Mouse (Mus musculus) kidney, adult 18-20 months (tissue): ENCODE results near the gene Mamld1.
"Not testable (repeated sequence)": the region's sequence is repeated elsewhere in the genome, so short reads cannot be mapped to it uniquely, and the experiment has no call there.

Experiments
- DNase-seq: peaks from one replicate; pipeline ENCODE4 v3.0.0; 2021

The Mamld1 gene

GRCm38 (mm10) chrX:71049864-71050576 lies at the start of gene Mamld1:
Gene Mamld1, plus strand, starts transcription at chrX:71050256.
- peak; percentile 52 for DNase-seq

- DNase-seq = no peak
These were observed 25.3 kb upstream of the Mamld1 start for GRCm38 (mm10) chrX:71024718-71025117.

DNA sequence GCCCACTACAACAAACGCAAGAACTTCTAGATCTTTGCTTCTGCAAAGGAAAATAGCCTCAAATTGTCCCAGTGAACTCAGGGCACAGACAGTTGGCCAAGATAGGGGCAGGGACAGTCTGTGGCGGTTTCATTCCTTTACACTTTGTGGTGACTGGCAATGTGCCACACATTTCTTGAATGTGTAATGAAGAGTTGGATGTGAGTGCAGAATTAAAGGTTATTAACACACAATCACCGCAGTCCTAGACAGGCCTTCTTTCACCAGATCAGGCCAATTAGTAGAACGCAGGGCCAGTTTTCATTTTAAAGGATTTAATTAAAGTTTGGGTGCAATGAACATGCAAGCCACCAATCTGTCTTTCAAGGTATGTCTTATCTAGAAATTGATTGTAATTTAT lies 22.0 kb upstream of the Mamld1 start:
- no peak for DNase-seq

- not testable (repeated sequence) for DNase-seq
These were observed 21.1 kb upstream of the Mamld1 start for GRCm38 (mm10) chrX:71028976-71029375.

DNA sequence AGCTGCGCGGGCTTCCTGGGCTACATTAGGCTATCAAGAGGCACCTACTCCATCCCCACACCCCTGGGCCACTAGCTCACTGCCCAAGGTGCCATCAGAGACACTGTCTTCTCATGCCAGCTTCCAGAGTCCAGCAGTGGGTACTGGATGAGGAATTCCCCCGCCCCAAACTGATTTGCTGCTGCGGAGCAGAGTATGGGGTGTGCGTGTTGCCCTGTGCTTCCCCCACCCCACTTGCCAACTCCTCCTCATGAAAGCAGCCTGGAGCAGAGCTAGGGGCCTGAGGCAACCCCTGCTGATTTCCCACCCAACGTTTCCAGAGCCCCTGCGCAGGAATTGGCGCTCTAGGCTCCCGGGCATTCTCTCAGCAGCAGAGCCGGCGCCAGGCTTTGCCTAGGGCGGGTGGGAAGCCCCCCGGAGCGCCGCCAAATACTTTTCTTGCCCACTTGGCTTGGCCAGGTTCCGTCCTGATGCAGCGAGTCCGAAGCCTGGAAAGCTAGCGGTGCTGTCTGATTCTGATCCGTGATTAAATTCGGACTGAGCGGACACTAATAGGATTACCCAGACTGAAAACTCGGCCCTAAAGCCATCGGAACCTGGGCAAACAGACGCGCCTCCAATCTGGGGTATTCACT lies 738 bp downstream of the Mamld1 start:
- peak; percentile 13 for DNase-seq

DNA sequence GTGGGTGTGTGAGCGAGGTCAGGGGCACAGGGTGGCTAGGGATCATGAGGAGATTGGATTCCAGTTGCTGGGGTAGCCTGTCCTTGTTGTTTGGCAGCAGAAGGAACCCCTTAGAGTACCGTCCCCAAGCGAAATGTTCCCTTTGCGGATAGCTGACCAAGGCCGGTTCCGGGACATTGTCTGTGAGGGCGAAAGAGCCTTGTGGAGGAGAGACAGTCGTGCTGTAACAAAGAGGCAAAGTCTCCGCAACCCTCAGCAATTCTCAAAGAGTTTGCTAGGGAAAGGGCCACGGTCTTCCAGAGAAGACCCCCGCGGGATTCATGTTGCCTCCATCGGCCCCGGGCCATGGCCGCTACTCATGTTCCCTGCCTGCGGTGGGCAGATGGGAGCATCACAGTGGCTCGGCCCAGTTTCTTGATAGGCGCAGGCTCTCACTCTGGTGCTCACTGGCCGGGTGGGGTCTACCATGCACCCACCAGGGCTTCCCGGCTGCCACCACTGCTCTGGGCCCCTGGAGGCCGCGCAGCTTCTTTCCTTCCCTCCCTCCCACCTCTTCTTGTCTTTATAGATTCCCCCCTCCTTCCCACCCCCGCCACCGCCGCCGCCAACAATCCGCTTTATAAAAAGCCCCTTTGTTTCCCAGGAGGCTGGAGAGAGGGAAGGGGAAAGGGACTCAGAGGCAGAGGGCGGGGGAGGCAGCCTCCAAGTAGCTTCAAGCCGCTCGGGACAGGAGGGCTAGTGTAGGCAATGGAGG lies 1.5 kb downstream of the Mamld1 start:
- DNase-seq = peak; percentile 12

DNA sequence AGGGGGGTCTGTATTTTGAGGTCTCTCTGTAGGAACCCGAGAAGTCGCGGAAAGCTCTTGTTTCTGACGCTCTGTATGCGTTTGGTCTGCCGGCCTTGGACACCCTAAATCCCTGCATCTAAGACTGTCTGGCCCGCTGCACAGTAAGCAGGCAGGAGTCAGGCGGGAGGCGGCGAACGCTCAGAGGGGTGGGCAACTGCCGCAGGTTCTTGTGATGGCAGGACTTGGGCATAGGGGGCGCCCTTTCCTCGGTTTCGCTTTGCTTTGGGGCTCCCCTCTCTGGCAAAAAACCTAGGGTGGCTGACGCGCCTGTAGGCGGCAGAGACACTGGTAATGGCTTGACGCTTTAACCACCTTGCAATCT lies 2.0 kb downstream of the Mamld1 start:
- DNase-seq = peak; percentile 55

GRCm38 (mm10) chrX:71052481-71053216 lies 2.6 kb downstream of the Mamld1 start:
- no peak for DNase-seq

DNA sequence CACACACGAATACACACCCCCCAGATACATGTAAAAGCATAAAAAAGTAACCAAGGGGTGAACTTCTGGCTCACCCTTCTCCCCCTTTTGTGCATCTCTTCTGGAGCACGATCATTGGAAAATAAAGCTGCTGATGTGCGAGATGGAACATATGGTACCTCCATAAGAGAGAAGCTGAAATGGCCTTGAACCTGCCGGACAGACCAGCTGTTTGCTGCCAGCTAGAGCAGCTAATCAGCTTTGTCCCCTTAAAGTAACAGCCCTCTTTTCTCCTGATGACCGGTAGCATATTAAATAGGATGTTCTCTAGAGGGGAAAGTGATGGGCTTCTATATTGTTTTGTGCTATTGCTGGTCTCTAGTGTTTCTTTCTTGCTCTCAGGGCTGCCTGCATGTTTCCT lies 3.2 kb downstream of the Mamld1 start:
- DNase-seq = no peak

GRCm38 (mm10) chrX:71056968-71057367 lies 6.9 kb downstream of the Mamld1 start:
- DNase-seq = no peak

- DNase-seq = no peak
These were observed 35.2 kb downstream of the Mamld1 start for GRCm38 (mm10) chrX:71085092-71085807.

- no peak for DNase-seq
These were observed 37.5 kb downstream of the Mamld1 start for GRCm38 (mm10) chrX:71087370-71088079.

GRCm38 (mm10) chrX:71088080-71088414 lies 38.0 kb downstream of the Mamld1 start:
- no peak for DNase-seq

GRCm38 (mm10) chrX:71105820-71106219 lies 55.8 kb downstream of the Mamld1 start:
- DNase-seq = no peak

DNA sequence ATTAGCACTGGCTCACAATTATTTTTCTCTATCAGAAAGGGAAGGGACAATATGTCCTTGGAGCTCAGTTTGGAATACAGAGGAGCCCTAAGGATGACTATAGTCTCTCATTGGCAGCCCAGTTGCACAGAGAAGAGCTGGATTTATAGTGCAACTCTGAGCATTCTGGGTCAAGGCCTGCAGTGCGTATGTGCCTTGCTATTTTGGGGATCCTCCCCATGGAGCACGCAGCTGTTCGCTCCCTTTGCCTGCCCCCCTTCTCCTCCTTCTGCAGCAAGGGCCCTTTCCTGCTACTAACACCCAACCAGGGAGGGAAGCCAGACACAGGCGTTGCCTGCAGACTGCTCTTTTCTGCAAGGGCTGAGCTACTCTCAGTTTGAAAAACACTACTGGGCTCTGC lies 56.3 kb downstream of the Mamld1 start:
- no peak for DNase-seq

GRCm38 (mm10) chrX:71108056-71108735 lies 58.1 kb downstream of the Mamld1 start:
- DNase-seq = no peak

GRCm38 (mm10) chrX:71110333-71110732 lies 60.3 kb downstream of the Mamld1 start:
- no peak for DNase-seq

- DNase-seq = no peak
These were observed 72.6 kb downstream of the Mamld1 start for GRCm38 (mm10) chrX:71122359-71123293.

DNA sequence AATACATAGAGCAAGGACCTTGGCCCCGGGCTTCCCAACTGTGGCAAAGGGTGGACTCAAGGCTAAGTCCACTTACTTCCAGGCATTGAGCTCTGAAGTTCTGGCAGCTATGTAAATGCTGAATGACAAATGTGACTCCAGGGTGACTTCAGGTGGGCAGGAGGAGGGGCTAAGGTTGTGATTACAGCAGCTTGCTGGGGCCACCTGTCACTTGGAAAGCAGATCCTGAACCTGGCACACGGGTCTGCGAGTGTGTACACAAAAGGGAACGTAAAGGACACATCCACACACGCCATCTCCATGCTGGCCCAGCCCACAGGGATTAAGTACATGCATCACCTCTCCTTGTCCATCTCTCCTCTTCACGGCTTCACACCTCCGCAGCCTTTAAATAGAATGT lies 75.0 kb downstream of the Mamld1 start:
- DNase-seq = no peak

GRCm38 (mm10) chrX:71131464-71131863 lies 81.4 kb downstream of the Mamld1 start:
- no peak for DNase-seq
